Mouse (Mus musculus) C2C12 (cell line): ENCODE results near the gene Speer2. TPM values are rescaled to one million over a fixed set of nuclear protein-coding genes. Genes with fewer than 3 reads are reported as not detected.

Source experiments
- H3K27me3 ChIP-seq: one replicate; pipeline ENCODE4 v1.6.1; 2011; ENCODE audit not compliant: control insufficient read depth, insufficient read depth, insufficient read length
- H3K36me3 ChIP-seq: one replicate; pipeline ENCODE4 v1.6.1; 2011; ENCODE audit not compliant: control insufficient read depth, insufficient read depth
- H3K4me3 ChIP-seq: one replicate; pipeline ENCODE4 v1.5.1; 2011; ENCODE audit warnings: mild to moderate bottlenecking, control low read depth; ENCODE audit not compliant: poor library complexity, insufficient read depth, severe bottlenecking
- H3K79me2 ChIP-seq: one replicate; pipeline ENCODE4 v1.6.1; 2011; ENCODE audit not compliant: control insufficient read depth, insufficient read depth
- H3K79me3 ChIP-seq: one replicate; pipeline ENCODE4 v1.6.1; 2011; ENCODE audit warnings: low read depth, control low read depth
- H3ac ChIP-seq: one replicate; pipeline ENCODE3; 2011; ENCODE audit warnings: low read depth; ENCODE audit not compliant: control insufficient read depth, insufficient read length
- CEBPB ChIP-seq: IDR thresholded peaks from one replicate; pipeline ENCODE4 v1.6.1; 2011; ENCODE audit warnings: low read depth, mild to moderate bottlenecking, control low read depth, moderate library complexity
- CTCF ChIP-seq: IDR thresholded peaks from one replicate; pipeline ENCODE4 v1.5.1; 2011; ENCODE audit not compliant: control insufficient read depth, insufficient read depth, insufficient read length
- FOSL1 ChIP-seq: IDR thresholded peaks from one replicate; pipeline ENCODE4 v1.8.0; 2011; ENCODE audit warnings: mild to moderate bottlenecking, low read length; ENCODE audit not compliant: poor library complexity, insufficient read depth, severe bottlenecking
- MAX ChIP-seq: IDR thresholded peaks from one replicate; pipeline ENCODE4 v1.6.1; 2011; ENCODE audit warnings: mild to moderate bottlenecking, control low read depth
- MYOD1 ChIP-seq: IDR thresholded peaks from one replicate; pipeline ENCODE4 v1.6.1; 2011; ENCODE audit warnings: low read depth; ENCODE audit not compliant: control insufficient read depth, insufficient read length
- MYOG ChIP-seq: IDR thresholded peaks from one replicate; pipeline ENCODE4 v1.6.1; 2011; ENCODE audit not compliant: control insufficient read depth, insufficient read length; ENCODE audit errors: extremely low read depth
- USF1 ChIP-seq: IDR thresholded peaks from one replicate; pipeline ENCODE4 v1.6.1; 2011; ENCODE audit warnings: low read depth, mild to moderate bottlenecking, control low read depth, moderate library complexity
- long read RNA-seq, 2 experiments: library from polyadenylated mRNA; unstranded; transcript quantifications; one replicate each; pipeline ENCODE4 v2.0.0; 2019 to 2020
- polyA plus RNA-seq: library from polyadenylated mRNA; unstranded; fragments of >200 nt; fragmentation: generic; extraction: Trizol; gene quantifications from one replicate; pipeline ENCODE4 v1.2.1, GENCODE M21; 2012; ENCODE audit warnings: missing spikeins

The Speer2 gene
- polyA plus RNA-seq, result not detected
- long read RNA-seq, experiment 1, result 0 reads
- long read RNA-seq, experiment 2, result 0 reads

DNA sequence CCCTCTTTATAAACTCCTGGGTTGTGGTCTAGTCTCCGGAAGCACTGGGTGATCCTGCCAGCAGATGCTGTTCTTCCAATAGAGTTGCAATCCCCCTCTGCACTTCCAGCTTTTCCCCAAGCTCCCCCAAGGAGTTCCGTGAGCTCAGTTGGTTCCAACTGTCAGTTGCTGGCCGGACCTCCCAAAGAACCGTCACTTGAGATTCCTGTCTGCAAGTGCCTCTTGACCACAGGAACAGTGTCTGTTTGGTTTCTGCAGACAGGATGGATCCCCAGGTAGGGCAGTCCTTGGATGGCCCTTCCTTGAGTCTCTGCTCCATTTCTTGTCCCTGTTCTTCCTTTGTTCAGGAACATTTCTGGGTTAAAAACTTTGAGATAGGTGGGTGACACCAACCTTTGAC is at the start of gene Speer2:
Speer2 (minus strand) TSS at position 101 of the 400 bp plus-strand sequence.
- no peaks in the 10 kb centered on the region for H3K36me3 ChIP-seq
- H3ac ChIP-seq, result no peak within 1 kb of the TSS
- TF ChIP-seq CEBPB, result no peak
- no peak for TF ChIP-seq MAX
- H3K27me3 ChIP-seq, result no peaks in the 10 kb centered on the region
- no peak within 1 kb of the TSS for H3K4me3 ChIP-seq
- H3K79me2 ChIP-seq, result no peaks in the 10 kb centered on the region
- H3K79me3 ChIP-seq, result no peaks in the 10 kb centered on the region

- TF ChIP-seq CEBPB, result no peak
- TF ChIP-seq MYOD1, result no peak
- no peak for TF ChIP-seq USF1
- TF ChIP-seq MAX, result no peak
- no peak for TF ChIP-seq CTCF
- TF ChIP-seq FOSL1, result no peak
- TF ChIP-seq MYOG, result no peak
- no peaks in the 10 kb centered on the region for H3K27me3 ChIP-seq
- no peak overlapping the region for H3K4me3 ChIP-seq
- H3K36me3 ChIP-seq, result no peaks in the 10 kb centered on the region
- no peaks in the 10 kb centered on the region for H3K79me2 ChIP-seq
- H3K79me3 ChIP-seq, result no peaks in the 10 kb centered on the region
- no peak overlapping the region for H3ac ChIP-seq
Observed at GRCm38 (mm10) chr16:69904303-69904702, 40.8 kb upstream of the Speer2 start.

DNA sequence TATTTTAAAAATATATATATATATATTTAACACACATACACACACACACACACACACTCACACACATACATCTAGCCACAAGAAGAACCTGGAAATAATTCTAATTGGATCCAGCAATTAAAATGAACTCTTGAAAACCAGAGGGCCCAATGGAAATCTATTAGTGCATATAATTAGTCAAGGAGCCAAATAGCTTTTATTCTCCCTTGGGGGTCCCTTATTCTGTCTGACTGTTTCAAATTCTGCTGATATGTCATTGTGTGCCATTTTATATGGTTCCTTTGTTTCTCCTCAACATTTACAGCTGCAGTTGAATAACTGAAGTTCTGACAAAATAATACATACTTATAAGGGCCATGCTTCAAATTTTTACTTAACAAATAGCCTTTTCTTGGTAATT is 17.2 kb upstream of the Speer2 start:
- no peak for TF ChIP-seq MYOG
- no peak for TF ChIP-seq CEBPB
- TF ChIP-seq MAX, result no peak
- TF ChIP-seq FOSL1, result no peak
- no peak for TF ChIP-seq MYOD1
- no peak for TF ChIP-seq CTCF
- no peak for TF ChIP-seq USF1
- H3K79me2 ChIP-seq, result no peaks in the 10 kb centered on the region
- H3K79me3 ChIP-seq, result no peaks in the 10 kb centered on the region
- no peak overlapping the region for H3ac ChIP-seq
- H3K4me3 ChIP-seq, result no peak overlapping the region
- no peaks in the 10 kb centered on the region for H3K36me3 ChIP-seq
- H3K27me3 ChIP-seq, result no peaks in the 10 kb centered on the region

- Histone ChIP-seq H3ac (no peak overlapping the region), H3K79me3 (no peaks in the 10 kb centered on the region), H3K4me3 (no peak overlapping the region), H3K27me3 (no peaks in the 10 kb centered on the region), H3K36me3 (no peaks in the 10 kb centered on the region), H3K79me2 (no peaks in the 10 kb centered on the region)
- TF ChIP-seq MYOD1 (no peak), CEBPB (no peak)
Observed at GRCm38 (mm10) chr16:69836628-69837027, 26.9 kb downstream of the Speer2 start.

DNA sequence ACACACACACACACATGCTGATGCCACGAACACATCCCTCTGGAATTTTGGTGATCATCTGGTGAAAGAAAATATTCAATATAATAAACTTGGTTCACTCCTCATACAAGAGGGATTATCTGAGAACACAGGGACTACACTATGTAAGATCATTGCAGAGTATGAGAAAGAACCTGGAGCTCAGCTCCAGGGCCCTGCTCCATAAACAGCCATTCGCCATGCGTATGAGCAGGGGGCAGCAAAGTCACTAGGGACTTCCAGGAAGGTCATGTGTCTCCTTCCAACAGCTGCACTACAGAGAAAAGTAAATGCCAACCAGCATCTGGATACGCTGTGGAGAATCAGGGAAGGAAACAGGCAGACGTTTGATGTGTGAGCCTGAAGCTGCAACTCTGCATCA is 49.9 kb downstream of the Speer2 start:
- H3K79me3 ChIP-seq, result no peaks in the 10 kb centered on the region
- no peaks in the 10 kb centered on the region for H3K27me3 ChIP-seq
- no peak overlapping the region for H3ac ChIP-seq
- H3K4me3 ChIP-seq, result no peak overlapping the region
- no peak for TF ChIP-seq USF1
- no peaks in the 10 kb centered on the region for H3K36me3 ChIP-seq
- no peaks in the 10 kb centered on the region for H3K79me2 ChIP-seq
